Mouse (Mus musculus) mature B cell (primary cell): ENCODE data around the gene Phf21a.

ENCODE experiments used
- in situ Hi-C: fragments of 300-500 bp; cut with MboI; formaldehyde crosslinking; loops from 2 replicates; pipeline ENCODE4 v1.14.3; 2019

Phf21a gene

GRCm38 (mm10) chr2:92092817-92093216, at the start of gene Phf21a:
Gene Phf21a (plus strand): TSS chr2:92093117.
- in situ Hi-C loops = no loop called here

- in situ Hi-C loops = no loop called here
These were observed 49.6 kb upstream of the Phf21a start for GRCm38 (mm10) chr2:92043285-92043684.

GRCm38 (mm10) chr2:92047601-92048000, 45.3 kb upstream of the Phf21a start:
- in situ Hi-C loops = no loop called here

GRCm38 (mm10) chr2:92048034-92048690, 44.8 kb upstream of the Phf21a start:
- in situ Hi-C loops = no loop called here

GRCm38 (mm10) chr2:92052188-92052587, 40.7 kb upstream of the Phf21a start:
- in situ Hi-C loops = loop anchor here (10.0 kb wide), 1 partner anchor 57 kb away; no protein-coding TSS in a partner anchor

GRCm38 (mm10) chr2:92052754-92053153, 40.2 kb upstream of the Phf21a start:
- in situ Hi-C loops = loop anchor here (10.0 kb wide), 1 partner anchor 58 kb away; no protein-coding TSS in a partner anchor

GRCm38 (mm10) chr2:92055101-92055813, 37.7 kb upstream of the Phf21a start:
- in situ Hi-C loops = loop anchor here (10.0 kb wide), 1 partner anchor 60 kb away; no protein-coding TSS in a partner anchor

- in situ Hi-C loops = loop anchor here (10.0 kb wide), 1 partner anchor 61 kb away; no protein-coding TSS in a partner anchor
These were observed 37.1 kb upstream of the Phf21a start for GRCm38 (mm10) chr2:92055831-92056236.

GRCm38 (mm10) chr2:92056760-92057159, 36.2 kb upstream of the Phf21a start:
- in situ Hi-C loops = loop anchor here (10.0 kb wide), 1 partner anchor 62 kb away; no protein-coding TSS in a partner anchor

- in situ Hi-C loops = loop anchor here (10.0 kb wide), 1 partner anchor 64 kb away; no protein-coding TSS in a partner anchor
These were observed 34.4 kb upstream of the Phf21a start for GRCm38 (mm10) chr2:92058469-92058868.

GRCm38 (mm10) chr2:92058936-92059335, 34.0 kb upstream of the Phf21a start:
- in situ Hi-C loops = loop anchor here (10.0 kb wide), 1 partner anchor 64 kb away; no protein-coding TSS in a partner anchor

GRCm38 (mm10) chr2:92059481-92060220, 33.3 kb upstream of the Phf21a start:
- in situ Hi-C loops = loop anchor here (10.0 kb wide), 1 partner anchor 65 kb away; no protein-coding TSS in a partner anchor

GRCm38 (mm10) chr2:92060291-92060690, 32.6 kb upstream of the Phf21a start:
- in situ Hi-C loops = no loop called here

GRCm38 (mm10) chr2:92061337-92061736, 31.6 kb upstream of the Phf21a start:
- in situ Hi-C loops = no loop called here

- in situ Hi-C loops = no loop called here
These were observed 29.8 kb upstream of the Phf21a start for GRCm38 (mm10) chr2:92063106-92063505.

- in situ Hi-C loops = no loop called here
These were observed 27.5 kb upstream of the Phf21a start for GRCm38 (mm10) chr2:92065269-92065888.

- in situ Hi-C loops = no loop called here
These were observed 27.0 kb upstream of the Phf21a start for GRCm38 (mm10) chr2:92065938-92066337.

GRCm38 (mm10) chr2:92066899-92067298, 26.0 kb upstream of the Phf21a start:
- in situ Hi-C loops = no loop called here

- in situ Hi-C loops = no loop called here
These were observed 25.3 kb upstream of the Phf21a start for GRCm38 (mm10) chr2:92067600-92067999.

GRCm38 (mm10) chr2:92069630-92070029, 23.3 kb upstream of the Phf21a start:
- in situ Hi-C loops = no loop called here

- in situ Hi-C loops = no loop called here
These were observed 21.8 kb upstream of the Phf21a start for GRCm38 (mm10) chr2:92071143-92071542.
